Mouse (Mus musculus) cerebellum, adult 2 months (tissue): ENCODE results near the gene Tmbim1.

Source experiments
- CTCF ChIP-seq: fragments of 200-500 bp; IDR thresholded peaks from 2 replicates; pipeline ENCODE4 v1.5.1; 2011; ENCODE audit warnings: low read depth, mild to moderate bottlenecking, control low read depth, low read length, moderate library complexity, borderline replicate concordance; ENCODE audit not compliant: insufficient read depth
- POLR2A ChIP-seq: fragments of 200-500 bp; IDR thresholded peaks from 2 replicates; pipeline ENCODE4 v1.6.1; 2011; ENCODE audit warnings: low read length, control low read depth, borderline replicate concordance; ENCODE audit not compliant: insufficient read depth

DNA sequence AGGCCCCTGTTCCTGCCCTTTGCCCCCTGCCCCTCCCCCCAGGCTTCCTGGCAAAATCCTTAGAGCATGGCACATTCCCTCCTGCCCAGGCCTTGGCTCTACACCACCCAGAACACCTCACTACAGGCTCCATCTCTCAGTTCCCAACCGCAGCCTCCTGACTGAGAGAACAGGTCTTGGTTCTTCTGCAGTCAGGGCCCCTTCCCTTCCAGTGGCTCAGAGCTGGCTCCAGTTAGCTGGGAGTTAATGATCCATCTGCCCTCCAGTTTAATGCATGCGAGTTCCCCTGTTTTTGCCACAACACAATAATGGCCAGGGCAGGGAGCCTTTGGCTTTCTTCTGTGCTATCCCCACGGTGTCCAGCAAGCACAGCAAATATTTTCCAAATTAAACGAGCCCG lies 37.7 kb upstream of the Tmbim1 start:
- TF ChIP-seq POLR2A (no peak), CTCF (no peak)
